Mouse (Mus musculus): ENCODE measurements around the gene Rnf43. TPM values are rescaled to one million over a fixed set of nuclear protein-coding genes. Genes with fewer than 3 reads are reported as not detected.

Rnf43 gene
- polyA plus RNA-seq, 1 experiment from 2014 or later, result 10.4 TPM

DNA sequence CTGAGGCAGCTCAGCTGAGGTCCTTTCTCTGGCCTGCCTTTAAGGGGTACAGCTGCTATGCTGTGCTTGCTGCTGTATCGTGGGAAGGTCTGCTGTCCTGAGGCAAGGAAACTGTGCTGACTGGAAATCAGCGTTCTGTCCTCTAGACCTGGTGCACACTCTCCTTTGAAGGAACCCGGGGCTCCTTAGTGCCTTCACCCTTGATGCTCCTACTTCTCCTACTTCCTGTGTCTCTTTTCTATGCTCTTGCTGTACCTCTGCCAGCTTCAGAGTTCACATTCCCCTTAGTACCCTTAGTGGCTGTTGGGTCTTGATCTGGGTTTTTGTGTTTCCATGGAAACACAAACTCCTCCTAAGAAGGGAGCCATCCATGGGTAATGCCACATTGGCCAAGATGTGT is 81.2 kb downstream of the Rnf43 start:
- Histone ChIP-seq H3K9ac (ENCODE audit: low read depth, low read length) (no peak overlapping the region), H3K27ac (ENCODE audit: low read depth, low read length) (no peak overlapping the region), H3K4me2 (replicated peaks; ENCODE audit: low read depth, low read length) (no peak overlapping the region), H3K27me3 (ENCODE audit: control insufficient read depth, insufficient read depth, low read length) (no peaks in the 10 kb centered on the region), H3K4me3 (ENCODE audit: low read length) (no peak overlapping the region), H3K4me1 (ENCODE audit: control insufficient read depth, insufficient read depth, low read length) (0 out of 2 replicates have a peak, but pooled peaks cover 3% of the 10 kb centered on the region), H3K36me3 (ENCODE audit: control insufficient read depth, insufficient read depth, low read length) (peaks cover 49% of the 10 kb centered on the region), H3K9me3 (ENCODE audit: control insufficient read depth, low read length) (no peaks in the 10 kb centered on the region)
- WGBS, result 94% methylated on average over 3 of the region's 3 CpGs
- ATAC-seq (ENCODE audit: low FRiP score, low TSS enrichment), result no peak

DNA sequence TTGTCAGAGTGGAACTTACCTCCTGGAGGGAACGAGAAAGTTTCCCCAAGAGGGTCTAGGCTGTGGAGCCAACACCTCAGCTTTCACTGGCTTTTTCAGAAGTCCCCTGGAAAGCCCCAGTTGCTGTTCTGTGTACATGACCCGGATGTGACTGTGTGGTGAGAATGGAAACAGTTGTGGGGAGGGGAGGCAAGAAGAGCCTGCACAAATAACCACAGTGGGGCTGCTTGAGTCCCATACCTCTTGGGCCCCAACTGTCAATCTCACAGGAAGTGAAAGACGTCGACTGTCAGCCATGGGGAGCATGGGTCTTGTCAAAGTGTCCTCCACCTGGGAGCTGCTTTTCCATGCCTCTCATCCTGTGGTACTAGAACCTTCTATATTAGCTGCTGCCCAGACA is 82.4 kb downstream of the Rnf43 start:
- no peak for ATAC-seq (ENCODE audit: low FRiP score, low TSS enrichment)
- H3K4me2 ChIP-seq (replicated peaks; ENCODE audit: low read depth, low read length), result no peak overlapping the region
- WGBS, result 87% methylated on average over 4 of the region's 4 CpGs

DNA sequence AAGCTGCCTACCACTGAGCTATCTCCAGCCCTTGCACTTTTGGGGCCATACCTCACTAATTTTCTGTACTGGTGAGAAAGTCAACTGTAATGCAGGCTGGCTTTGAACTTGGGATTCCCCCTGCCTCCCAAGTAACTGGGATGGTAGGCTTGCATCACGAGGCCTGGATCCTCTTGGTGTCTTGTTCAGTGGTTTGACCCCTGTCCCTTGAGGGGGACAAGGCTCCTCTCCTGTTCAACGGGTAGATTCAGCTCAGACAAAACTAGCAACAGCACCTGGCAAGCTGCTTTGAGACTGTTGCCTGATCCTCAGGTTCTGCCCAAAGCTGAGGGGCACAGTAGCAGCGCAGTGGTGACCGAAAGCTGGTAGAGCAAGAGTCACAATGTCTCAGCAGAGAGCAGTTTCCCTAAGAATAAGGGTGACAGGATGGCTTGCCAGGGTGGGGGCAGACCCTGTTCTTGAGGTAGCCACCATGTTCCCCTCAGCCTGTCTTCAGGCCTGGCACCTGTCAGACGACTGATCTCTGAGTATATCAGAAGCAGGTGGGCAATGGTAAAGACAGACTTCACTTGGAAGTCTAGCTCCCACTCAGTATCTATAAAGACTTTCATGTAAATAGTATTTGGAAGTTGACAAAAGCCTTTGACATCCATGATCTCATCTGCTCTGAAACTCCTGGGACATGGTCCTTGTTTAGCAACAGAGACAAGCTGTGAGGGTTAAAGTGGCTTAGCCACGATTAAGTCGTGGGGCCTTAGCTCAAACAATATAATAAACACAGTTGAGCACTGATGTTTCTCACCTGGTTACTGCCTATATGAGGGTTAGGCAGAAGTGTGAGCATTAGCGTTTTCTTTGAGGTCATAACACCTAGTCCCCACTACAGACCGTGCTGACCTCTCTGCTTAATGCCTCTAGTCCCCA is 83.4 kb downstream of the Rnf43 start:
- H3K27me3 ChIP-seq (ENCODE audit: control insufficient read depth, insufficient read depth, low read length), result no peaks in the 10 kb centered on the region
- no peak overlapping the region for H3K4me2 ChIP-seq (replicated peaks; ENCODE audit: low read depth, low read length)
- H3K9ac ChIP-seq (ENCODE audit: low read depth, low read length), result no peak overlapping the region
- WGBS, result 82% methylated on average over 9 of the region's 9 CpGs
- peaks cover 33% of the 10 kb centered on the region for H3K36me3 ChIP-seq (ENCODE audit: control insufficient read depth, insufficient read depth, low read length)
- H3K9me3 ChIP-seq (ENCODE audit: control insufficient read depth, low read length), result no peaks in the 10 kb centered on the region
- peaks cover 14% of the 10 kb centered on the region; the same call in 1 of the 2 replicates for H3K4me1 ChIP-seq (ENCODE audit: control insufficient read depth, insufficient read depth, low read length)
- ATAC-seq (ENCODE audit: low FRiP score, low TSS enrichment), result no peak
- H3K27ac ChIP-seq (ENCODE audit: low read depth, low read length), result no peak overlapping the region
- no peak overlapping the region for H3K4me3 ChIP-seq (ENCODE audit: low read length)

More for the DNA sequence above, 82.4 kb downstream of the Rnf43 start:
- H3K27me3 ChIP-seq (ENCODE audit: control insufficient read depth, insufficient read depth, low read length), result no peaks in the 10 kb centered on the region
- no peak overlapping the region for H3K9ac ChIP-seq (ENCODE audit: low read depth, low read length)
- peaks cover 14% of the 10 kb centered on the region; the same call in 1 of the 2 replicates for H3K4me1 ChIP-seq (ENCODE audit: control insufficient read depth, insufficient read depth, low read length)
- H3K27ac ChIP-seq (ENCODE audit: low read depth, low read length), result no peak overlapping the region
- no peak overlapping the region for H3K4me3 ChIP-seq (ENCODE audit: low read length)
- H3K9me3 ChIP-seq (ENCODE audit: control insufficient read depth, low read length), result no peaks in the 10 kb centered on the region
- peaks cover 42% of the 10 kb centered on the region for H3K36me3 ChIP-seq (ENCODE audit: control insufficient read depth, insufficient read depth, low read length)

DNA sequence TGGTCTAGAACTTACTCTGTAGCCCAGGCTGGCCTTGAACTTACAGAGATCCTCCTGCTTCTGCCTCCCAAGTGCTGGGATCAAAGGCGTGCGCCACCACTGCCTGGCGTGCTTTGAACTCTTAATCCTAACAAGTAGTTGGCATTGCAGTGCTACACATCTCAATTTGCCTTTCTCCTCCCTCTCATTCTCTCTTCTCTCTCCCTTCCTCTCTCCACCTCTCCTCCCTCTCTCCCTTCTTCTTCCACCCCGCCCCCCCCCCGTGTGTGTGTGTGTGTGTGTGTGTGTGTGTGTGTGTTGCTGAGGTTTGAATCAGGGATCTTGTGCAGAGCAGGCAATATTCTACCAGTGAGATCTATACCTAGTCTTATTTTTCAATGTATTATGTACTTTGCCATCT is 84.8 kb downstream of the Rnf43 start:
- Histone ChIP-seq H3K4me1 (ENCODE audit: control insufficient read depth, insufficient read depth, low read length) (peaks cover 14% of the 10 kb centered on the region; the same call in 1 of the 2 replicates), H3K4me2 (replicated peaks; ENCODE audit: low read depth, low read length) (no peak overlapping the region), H3K4me3 (ENCODE audit: low read length) (no peak overlapping the region), H3K36me3 (ENCODE audit: control insufficient read depth, insufficient read depth, low read length) (peaks cover 28% of the 10 kb centered on the region), H3K27me3 (ENCODE audit: control insufficient read depth, insufficient read depth, low read length) (no peaks in the 10 kb centered on the region), H3K9ac (ENCODE audit: low read depth, low read length) (no peak overlapping the region), H3K9me3 (ENCODE audit: control insufficient read depth, low read length) (no peaks in the 10 kb centered on the region), H3K27ac (ENCODE audit: low read depth, low read length) (no peak overlapping the region)
- ATAC-seq (ENCODE audit: low FRiP score, low TSS enrichment), result no peak
- 91% methylated on average over 5 of the region's 5 CpGs for WGBS

DNA sequence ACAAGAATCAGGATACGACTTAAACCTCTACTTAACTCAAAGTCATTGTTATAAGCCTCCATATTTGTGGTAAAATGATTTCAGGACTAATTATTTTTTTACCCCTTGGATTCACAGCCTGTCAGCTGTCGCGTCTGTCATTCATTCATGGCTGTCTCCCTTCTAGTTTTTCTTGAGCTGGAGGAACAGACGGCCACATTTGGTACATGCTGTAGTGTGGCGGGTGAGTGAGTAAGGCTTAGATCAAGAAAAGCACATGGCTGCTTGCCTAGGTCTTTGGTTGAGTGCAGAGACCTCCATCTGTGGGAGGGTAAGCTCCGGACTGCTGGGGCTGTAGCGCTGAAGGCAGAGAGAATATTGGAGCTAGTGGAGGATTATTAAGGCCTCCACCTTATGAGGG is 85.2 kb downstream of the Rnf43 start:
- Histone ChIP-seq H3K9me3 (ENCODE audit: control insufficient read depth, low read length) (no peaks in the 10 kb centered on the region), H3K9ac (ENCODE audit: low read depth, low read length) (no peak overlapping the region), H3K4me1 (ENCODE audit: control insufficient read depth, insufficient read depth, low read length) (peaks cover 14% of the 10 kb centered on the region; the same call in 1 of the 2 replicates), H3K4me3 (ENCODE audit: low read length) (no peak overlapping the region), H3K27ac (ENCODE audit: low read depth, low read length) (no peak overlapping the region), H3K27me3 (ENCODE audit: control insufficient read depth, insufficient read depth, low read length) (no peaks in the 10 kb centered on the region), H3K4me2 (replicated peaks; ENCODE audit: low read depth, low read length) (no peak overlapping the region), H3K36me3 (ENCODE audit: control insufficient read depth, insufficient read depth, low read length) (peaks cover 25% of the 10 kb centered on the region)
- WGBS, result 93% methylated on average over 7 of the region's 7 CpGs
- no peak for ATAC-seq (ENCODE audit: low FRiP score, low TSS enrichment)

DNA sequence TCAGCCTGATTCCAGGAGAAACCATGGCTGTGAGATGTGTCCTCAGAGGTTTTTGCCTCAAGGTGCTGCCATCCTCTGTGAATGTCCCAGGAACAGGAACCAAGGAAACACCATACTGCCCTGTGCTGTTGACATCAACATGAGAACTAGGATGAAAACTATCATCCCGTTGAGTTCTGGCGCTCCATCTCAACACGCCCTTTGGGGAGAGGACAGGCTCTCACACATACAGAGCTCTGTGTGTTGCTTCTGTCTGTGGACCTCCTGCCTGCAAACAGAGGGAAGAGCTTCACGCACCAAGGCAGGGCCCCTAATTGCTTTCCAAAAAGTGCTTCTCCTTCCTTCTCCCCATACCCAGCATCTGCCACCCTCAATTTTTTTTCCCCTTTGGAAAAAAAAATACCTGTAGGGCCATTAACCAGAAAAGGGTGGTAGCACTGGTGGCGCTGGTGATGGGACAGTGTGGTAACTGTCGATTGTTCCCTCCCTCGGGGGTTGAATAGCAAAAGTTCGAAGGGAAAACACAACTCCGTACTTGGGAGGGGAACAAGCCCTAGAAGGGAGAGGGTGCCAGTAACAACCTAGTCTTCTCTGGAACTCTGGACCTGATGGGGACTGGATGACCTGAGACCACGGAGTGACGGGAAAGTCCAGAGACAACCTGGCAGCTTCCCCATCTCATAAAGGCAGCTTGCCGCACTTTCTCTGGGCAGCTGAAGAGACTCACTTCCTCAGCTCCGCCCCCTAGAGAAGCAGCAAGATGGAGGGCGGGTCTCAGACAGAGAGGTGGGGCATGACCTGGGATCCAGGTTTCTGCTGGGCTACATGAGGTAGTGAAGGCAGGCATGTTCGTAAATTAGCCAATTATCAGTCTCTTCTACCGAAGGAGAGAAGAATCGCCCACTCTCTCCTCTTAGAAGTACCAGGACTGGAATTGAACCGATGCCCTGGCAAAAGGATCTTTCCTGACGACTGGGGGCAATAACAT is 85.9 kb downstream of the Rnf43 start:
- peak overlapping the region; percentile 65 for H3K27ac ChIP-seq (ENCODE audit: low read depth, low read length)
- peaks cover 20% of the 10 kb centered on the region for H3K36me3 ChIP-seq (ENCODE audit: control insufficient read depth, insufficient read depth, low read length)
- H3K9me3 ChIP-seq (ENCODE audit: control insufficient read depth, low read length), result no peaks in the 10 kb centered on the region
- peak overlapping the region; percentile 7; the same call in 1 of the 2 replicates for H3K9ac ChIP-seq (ENCODE audit: low read depth, low read length)
- no peak overlapping the region; the same call in 1 of the 2 replicates for H3K4me3 ChIP-seq (ENCODE audit: low read length)
- H3K27me3 ChIP-seq (ENCODE audit: control insufficient read depth, insufficient read depth, low read length), result no peaks in the 10 kb centered on the region
- peak; percentile 40; the same call in 1 of the 2 replicates for ATAC-seq (ENCODE audit: low FRiP score, low TSS enrichment)
- WGBS, result 27% methylated on average over 19 of the region's 19 CpGs
- H3K4me2 ChIP-seq (replicated peaks; ENCODE audit: low read depth, low read length), result peak overlapping the region; percentile 25; the same call in 1 of the 2 replicates
- H3K4me1 ChIP-seq (ENCODE audit: control insufficient read depth, insufficient read depth, low read length), result peaks cover 14% of the 10 kb centered on the region; the same call in 1 of the 2 replicates

DNA sequence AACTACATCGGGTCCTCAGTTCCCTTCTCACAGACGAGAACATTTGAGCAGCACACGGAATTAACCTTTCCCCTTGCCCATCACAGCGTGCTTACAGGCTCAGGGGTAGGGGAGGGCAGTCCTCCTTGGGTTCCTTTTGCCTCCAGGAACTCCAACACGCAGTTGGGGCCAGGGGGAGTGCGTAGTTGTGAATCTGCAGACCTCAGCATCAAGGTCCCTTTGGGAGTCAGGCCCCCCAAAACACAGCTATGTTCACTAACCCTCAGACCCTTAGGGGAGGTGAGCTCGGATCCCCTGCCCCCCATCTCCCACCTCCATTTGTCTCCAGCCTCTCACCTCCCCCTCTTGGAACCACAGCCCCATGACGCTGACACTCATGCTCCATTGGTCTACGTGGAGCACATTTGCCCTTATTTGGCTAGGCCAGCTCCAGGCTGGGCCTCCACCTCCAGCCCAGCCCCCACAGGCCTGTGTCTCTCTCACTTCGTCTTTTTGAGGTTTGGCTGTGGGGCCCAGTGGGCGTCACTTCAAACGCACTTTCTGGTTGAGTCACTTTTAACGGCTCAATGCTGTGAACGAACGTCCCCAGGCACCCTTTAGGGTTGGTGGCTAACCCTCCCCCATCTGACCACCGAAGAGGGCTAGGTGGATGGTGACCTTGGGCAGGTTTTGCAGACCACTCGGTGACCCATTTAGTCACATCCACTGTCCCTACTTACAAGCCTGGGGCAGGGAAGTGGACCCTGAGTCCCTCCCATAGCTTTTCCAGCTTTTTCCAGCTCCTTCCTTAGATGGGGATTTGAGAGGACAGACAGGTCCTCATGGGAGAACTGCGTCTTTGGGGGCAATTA is 86.9 kb downstream of the Rnf43 start:
- 17% methylated on average over 18 of the region's 18 CpGs for WGBS
- peak overlapping the region; percentile 25; the same call in 1 of the 2 replicates for H3K4me2 ChIP-seq (replicated peaks; ENCODE audit: low read depth, low read length)
- peak overlapping the region; percentile 65 for H3K27ac ChIP-seq (ENCODE audit: low read depth, low read length)
- H3K9me3 ChIP-seq (ENCODE audit: control insufficient read depth, low read length), result no peaks in the 10 kb centered on the region
- ATAC-seq (ENCODE audit: low FRiP score, low TSS enrichment), result peak; percentile 88
- H3K36me3 ChIP-seq (ENCODE audit: control insufficient read depth, insufficient read depth, low read length), result peaks cover 11% of the 10 kb centered on the region
- no peak overlapping the region; the same call in 1 of the 2 replicates for H3K4me3 ChIP-seq (ENCODE audit: low read length)
- H3K9ac ChIP-seq (ENCODE audit: low read depth, low read length), result 0 out of 2 replicates have a peak overlapping the region, but pooled peaks have one; percentile 7
- H3K27me3 ChIP-seq (ENCODE audit: control insufficient read depth, insufficient read depth, low read length), result no peaks in the 10 kb centered on the region
- H3K4me1 ChIP-seq (ENCODE audit: control insufficient read depth, insufficient read depth, low read length), result peaks cover 15% of the 10 kb centered on the region; the same call in 1 of the 2 replicates

DNA sequence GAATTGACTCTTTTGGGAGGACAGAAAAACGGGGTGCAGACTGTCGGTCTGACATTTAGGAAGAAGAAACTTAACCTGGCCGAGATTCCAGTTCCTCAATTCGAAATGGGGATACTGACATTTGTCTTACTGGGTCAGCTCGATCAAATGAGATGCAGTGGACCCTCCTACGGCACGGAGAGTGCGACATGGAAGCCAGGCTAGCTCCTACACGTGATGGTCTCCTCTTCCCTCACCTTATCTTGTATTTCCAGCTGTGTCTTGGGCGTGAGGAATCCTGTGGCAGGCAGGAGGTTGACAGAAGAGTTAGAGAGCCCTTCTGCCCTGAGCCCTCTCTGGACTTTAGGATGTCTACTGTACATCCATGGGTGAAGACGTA is 87.5 kb downstream of the Rnf43 start:
- no peaks in the 10 kb centered on the region for H3K9me3 ChIP-seq (ENCODE audit: control insufficient read depth, low read length)
- no peak overlapping the region for H3K4me3 ChIP-seq (ENCODE audit: low read length)
- peaks cover 5% of the 10 kb centered on the region for H3K36me3 ChIP-seq (ENCODE audit: control insufficient read depth, insufficient read depth, low read length)
- H3K4me2 ChIP-seq (replicated peaks; ENCODE audit: low read depth, low read length), result no peak overlapping the region
- no peak overlapping the region for H3K9ac ChIP-seq (ENCODE audit: low read depth, low read length)
- 79% methylated on average over 11 of the region's 11 CpGs for WGBS
- peaks cover 18% of the 10 kb centered on the region; the same call in 1 of the 2 replicates for H3K4me1 ChIP-seq (ENCODE audit: control insufficient read depth, insufficient read depth, low read length)
- no peaks in the 10 kb centered on the region for H3K27me3 ChIP-seq (ENCODE audit: control insufficient read depth, insufficient read depth, low read length)
- no peak for ATAC-seq (ENCODE audit: low FRiP score, low TSS enrichment)
- H3K27ac ChIP-seq (ENCODE audit: low read depth, low read length), result peak overlapping the region; percentile 65; the same call in 1 of the 2 replicates

All from kidney, embryonic 14.5 days (tissue).